Mouse (Mus musculus) embryonic facial prominence, embryonic 15.5 days (tissue): ENCODE data around the gene Tma7. TPM values are rescaled to one million over a fixed set of nuclear protein-coding genes. Genes with fewer than 3 reads are reported as not detected.
A peak's percentile ranks its signal among the peaks of the same experiment; 100 is the strongest.

ENCODE experiments used
- ATAC-seq: fragments of 200-750 bp; cut with Nextera tagmentation; 2 replicates; pipeline ENCODE4 v1.8.0; 2017; ENCODE audit warnings: low read depth, moderate TSS enrichment; ENCODE audit not compliant: insufficient number of reproducible peaks, low FRiP score, low TSS enrichment
- H3K27ac ChIP-seq: fragments of 300-500 bp; sonication (generic); replicated peaks from 2 replicates; pipeline ENCODE4 v1.5.1; 2015; ENCODE audit warnings: mild to moderate bottlenecking, inconsistent platforms
- H3K27me3 ChIP-seq: fragments of 300-500 bp; sonication (generic); 2 replicates; pipeline ENCODE4 v1.6.1; 2015; ENCODE audit warnings: inconsistent platforms
- H3K36me3 ChIP-seq: fragments of 300-500 bp; sonication (generic); 2 replicates; pipeline ENCODE4 v1.6.1; 2015; ENCODE audit warnings: mild to moderate bottlenecking, inconsistent platforms
- H3K4me1 ChIP-seq: fragments of 300-500 bp; sonication (generic); 2 replicates; pipeline ENCODE4 v1.6.1; 2015; ENCODE audit warnings: inconsistent platforms
- H3K4me2 ChIP-seq: fragments of 300-500 bp; sonication (generic); replicated peaks from 2 replicates; pipeline ENCODE4 v1.6.1; 2015; ENCODE audit warnings: mild to moderate bottlenecking, inconsistent platforms
- H3K4me3 ChIP-seq: fragments of 300-500 bp; sonication (generic); replicated peaks from 2 replicates; pipeline ENCODE4 v1.5.1; 2015; ENCODE audit warnings: mild to moderate bottlenecking, inconsistent platforms
- H3K9ac ChIP-seq: fragments of 300-500 bp; sonication (generic); 2 replicates; pipeline ENCODE4 v1.6.1; 2015; ENCODE audit warnings: inconsistent platforms
- H3K9me3 ChIP-seq: fragments of 300-500 bp; sonication (generic); replicated peaks from 2 replicates; pipeline ENCODE4 v1.6.1; 2016; ENCODE audit warnings: inconsistent platforms
- WGBS: fragments of 180-500 bp; shearing (Covaris S2); methylation state at CpG from one replicate; pipeline ENCODE4 v1.1.7; 2015; 5-methylcytosine and 5-hydroxymethylcytosine counted together
- polyA plus RNA-seq: library from polyadenylated mRNA; unstranded; fragments of >200 nt; fragmentation: Nextera tagmentation; extraction: Ambion mirVana; gene quantifications from 2 replicates; pipeline ENCODE4 v1.2.1, GENCODE M21; 2015

The Tma7 gene
- 509 and 534 TPM in 2 replicates for polyA plus RNA-seq

GRCm38 (mm10) chr9:109082124-109082800, at the start of gene Tma7, which contains the start of gene Ccdc51:
Tma7 (minus strand) TSS chr9:109082587.
Ccdc51 (plus strand) TSS chr9:109082493.
- no peaks in the 10 kb centered on the region for H3K27me3 ChIP-seq
- peak within 1 kb of the TSS; percentile 68 for H3K27ac ChIP-seq
- H3K9ac ChIP-seq: peak within 1 kb of the TSS; percentile 93
- peaks cover 16% of the 10 kb centered on the region for H3K4me1 ChIP-seq
- peak within 1 kb of the TSS; percentile 58 for H3K4me2 ChIP-seq
- H3K9me3 ChIP-seq: no peaks in the 10 kb centered on the region
- peak within 1 kb of the TSS; percentile 83 for H3K4me3 ChIP-seq
- under 1% methylated on average over 37 of the region's 37 CpGs for WGBS
- ATAC-seq: peak; percentile 95
- peaks cover 12% of the 10 kb centered on the region for H3K36me3 ChIP-seq

- Histone ChIP-seq H3K4me3 (no peak overlapping the region), H3K4me1 (no peaks in the 10 kb centered on the region), H3K27me3 (no peaks in the 10 kb centered on the region), H3K9me3 (no peaks in the 10 kb centered on the region), H3K36me3 (no peaks in the 10 kb centered on the region), H3K4me2 (no peak overlapping the region), H3K9ac (no peak overlapping the region), H3K27ac (no peak overlapping the region)
- ATAC-seq: no peak
- WGBS: 80% methylated on average over 5 of the region's 5 CpGs
These were observed 47.7 kb upstream of the Tma7 start for GRCm38 (mm10) chr9:109130076-109130475.

GRCm38 (mm10) chr9:109128211-109128610, 45.8 kb upstream of the Tma7 start:
- Histone ChIP-seq H3K36me3 (no peaks in the 10 kb centered on the region), H3K9me3 (no peaks in the 10 kb centered on the region), H3K9ac (no peak overlapping the region), H3K4me3 (no peak overlapping the region), H3K27me3 (no peaks in the 10 kb centered on the region), H3K27ac (no peak overlapping the region), H3K4me2 (no peak overlapping the region), H3K4me1 (peaks cover 1% of the 10 kb centered on the region; the same call in 1 of the 2 replicates)
- no peak for ATAC-seq
- 52% methylated on average over 3 of the region's 3 CpGs for WGBS

- ATAC-seq: no peak
These were observed 44.7 kb upstream of the Tma7 start for GRCm38 (mm10) chr9:109127076-109127475.

GRCm38 (mm10) chr9:109125481-109125880, 43.1 kb upstream of the Tma7 start:
- 73% methylated on average over 3 of the region's 3 CpGs for WGBS
- Histone ChIP-seq H3K27me3 (no peaks in the 10 kb centered on the region), H3K9ac (no peak overlapping the region), H3K4me3 (no peak overlapping the region), H3K27ac (no peak overlapping the region), H3K4me1 (peaks cover 4% of the 10 kb centered on the region; the same call in 1 of the 2 replicates), H3K36me3 (no peaks in the 10 kb centered on the region), H3K4me2 (no peak overlapping the region), H3K9me3 (no peaks in the 10 kb centered on the region)
- ATAC-seq: no peak

More at GRCm38 (mm10) chr9:109127076-109127475, 44.7 kb upstream of the Tma7 start:
- Histone ChIP-seq H3K9ac (no peak overlapping the region), H3K9me3 (no peaks in the 10 kb centered on the region), H3K4me1 (peaks cover 4% of the 10 kb centered on the region; the same call in 1 of the 2 replicates), H3K27ac (no peak overlapping the region), H3K4me3 (no peak overlapping the region), H3K27me3 (no peaks in the 10 kb centered on the region), H3K4me2 (no peak overlapping the region), H3K36me3 (no peaks in the 10 kb centered on the region)
- WGBS: 74% methylated on average over 4 of the region's 4 CpGs

- 86% methylated on average over 2 of the region's 2 CpGs for WGBS
- no peaks in the 10 kb centered on the region for H3K36me3 ChIP-seq
- no peak overlapping the region for H3K27ac ChIP-seq
- H3K4me1 ChIP-seq: peaks cover 4% of the 10 kb centered on the region; the same call in 1 of the 2 replicates
- ATAC-seq: no peak
- no peak overlapping the region for H3K4me3 ChIP-seq
- H3K27me3 ChIP-seq: no peaks in the 10 kb centered on the region
- H3K9me3 ChIP-seq: no peaks in the 10 kb centered on the region
- H3K9ac ChIP-seq: no peak overlapping the region
- H3K4me2 ChIP-seq: no peak overlapping the region
These were observed 42.7 kb upstream of the Tma7 start for GRCm38 (mm10) chr9:109125043-109125442.

GRCm38 (mm10) chr9:109124164-109124563, 41.8 kb upstream of the Tma7 start:
- peaks cover 4% of the 10 kb centered on the region; the same call in 1 of the 2 replicates for H3K4me1 ChIP-seq
- no peak overlapping the region for H3K4me3 ChIP-seq
- H3K9me3 ChIP-seq: no peaks in the 10 kb centered on the region
- no peak overlapping the region for H3K9ac ChIP-seq
- H3K27ac ChIP-seq: no peak overlapping the region
- H3K27me3 ChIP-seq: no peaks in the 10 kb centered on the region
- no peaks in the 10 kb centered on the region for H3K36me3 ChIP-seq
- no peak overlapping the region for H3K4me2 ChIP-seq
- ATAC-seq: no peak
- 85% methylated on average over 3 of the region's 3 CpGs for WGBS

- peaks cover 8% of the 10 kb centered on the region; the same call in 1 of the 2 replicates for H3K36me3 ChIP-seq
- ATAC-seq: no peak
- WGBS: 32% methylated on average over 6 of the region's 6 CpGs
- H3K4me1 ChIP-seq: peaks cover 4% of the 10 kb centered on the region; the same call in 1 of the 2 replicates
- H3K9me3 ChIP-seq: no peaks in the 10 kb centered on the region
- no peak overlapping the region for H3K27ac ChIP-seq
- H3K4me3 ChIP-seq: no peak overlapping the region
- no peak overlapping the region for H3K4me2 ChIP-seq
- H3K27me3 ChIP-seq: no peaks in the 10 kb centered on the region
- H3K9ac ChIP-seq: no peak overlapping the region
These were observed 40.9 kb upstream of the Tma7 start for GRCm38 (mm10) chr9:109123266-109123665.

- Histone ChIP-seq H3K4me1 (peaks cover 4% of the 10 kb centered on the region; the same call in 1 of the 2 replicates), H3K4me2 (no peak overlapping the region), H3K9me3 (no peaks in the 10 kb centered on the region), H3K27ac (no peak overlapping the region), H3K36me3 (peaks cover 14% of the 10 kb centered on the region), H3K4me3 (no peak overlapping the region), H3K9ac (no peak overlapping the region), H3K27me3 (no peaks in the 10 kb centered on the region)
- 43% methylated on average over 2 of the region's 2 CpGs for WGBS
- ATAC-seq: no peak
These were observed 40.2 kb upstream of the Tma7 start for GRCm38 (mm10) chr9:109122553-109123085.

- Histone ChIP-seq H3K4me2 (no peak overlapping the region), H3K4me1 (peaks cover 4% of the 10 kb centered on the region; the same call in 1 of the 2 replicates), H3K27ac (no peak overlapping the region), H3K9me3 (no peaks in the 10 kb centered on the region), H3K9ac (no peak overlapping the region), H3K27me3 (no peaks in the 10 kb centered on the region), H3K36me3 (peaks cover 28% of the 10 kb centered on the region), H3K4me3 (no peak overlapping the region)
- 82% methylated on average over 6 of the region's 6 CpGs for WGBS
- no peak for ATAC-seq
These were observed 38.6 kb upstream of the Tma7 start for GRCm38 (mm10) chr9:109120956-109121355.

- Histone ChIP-seq H3K4me2 (no peak overlapping the region), H3K27ac (peak overlapping the region; percentile 68), H3K27me3 (no peaks in the 10 kb centered on the region), H3K36me3 (peaks cover 41% of the 10 kb centered on the region), H3K4me3 (no peak overlapping the region), H3K4me1 (peaks cover 4% of the 10 kb centered on the region; the same call in 1 of the 2 replicates), H3K9ac (no peak overlapping the region), H3K9me3 (no peaks in the 10 kb centered on the region)
- 69% methylated on average over 9 of the region's 9 CpGs for WGBS
- peak; percentile 34; the same call in 1 of the 2 replicates for ATAC-seq
These were observed 37.2 kb upstream of the Tma7 start for GRCm38 (mm10) chr9:109119571-109119970.
